Mouse (Mus musculus) frontal cortex, postnatal 25 days (tissue): ENCODE data around the gene Chd2.
A peak's percentile ranks its signal among the peaks of the same experiment; 100 is the strongest.

Source experiments
- DNase-seq, 2 experiments: peaks; one replicate each; pipeline ENCODE4 v3.0.0; 2022; ENCODE audit warnings: low spot score in 2 of 2

Chd2 gene

DNA sequence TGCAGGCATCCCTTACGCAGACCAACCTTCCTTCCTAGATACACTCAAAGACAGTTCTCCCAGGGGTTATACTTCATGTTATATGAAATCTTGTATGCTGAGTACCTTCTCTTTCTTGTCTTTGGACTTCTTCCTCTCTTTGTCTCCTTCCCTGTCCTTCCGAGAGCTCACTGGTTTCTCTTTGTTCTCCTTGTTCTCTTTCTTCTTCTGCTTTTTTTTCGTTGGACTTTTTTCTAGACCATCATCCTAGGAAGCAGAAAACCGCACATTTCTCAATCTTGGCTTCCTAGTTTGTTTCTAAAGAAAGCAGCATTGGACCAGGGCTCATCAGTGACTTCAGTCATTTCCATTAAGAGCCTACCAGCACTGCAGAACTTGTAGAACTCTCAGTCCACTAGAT, 90.0 kb downstream of the Chd2 start:
- no peak for DNase-seq

DNA sequence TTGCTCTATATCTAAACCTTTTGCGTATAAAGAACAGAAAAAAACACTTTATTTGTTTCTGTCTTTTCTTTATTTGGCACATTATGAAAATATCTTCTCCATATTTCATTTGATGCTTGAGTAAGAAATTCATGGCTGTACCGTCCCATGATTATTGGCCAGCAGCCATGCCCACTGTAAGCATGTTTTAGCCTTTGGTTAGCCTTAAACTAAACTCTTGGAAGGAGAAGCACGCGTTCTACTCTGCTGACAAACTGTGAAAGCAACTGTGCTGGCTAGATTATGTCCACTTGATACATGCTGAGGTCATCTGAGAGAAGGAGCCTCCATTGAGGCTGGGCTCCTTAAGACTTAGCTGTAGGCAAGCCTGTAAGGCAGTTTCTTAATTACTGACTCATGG, 99.4 kb downstream of the Chd2 start:
- DNase-seq, result no peak

GRCm38 (mm10) chr7:73441802-73442201, 99.8 kb downstream of the Chd2 start:
- DNase-seq, result no peak

- no peak for DNase-seq
Observed at GRCm38 (mm10) chr7:73435685-73436084, 105.9 kb downstream of the Chd2 start.

- DNase-seq, result no peak
Observed at GRCm38 (mm10) chr7:73434336-73434677, 107.3 kb downstream of the Chd2 start.

DNA sequence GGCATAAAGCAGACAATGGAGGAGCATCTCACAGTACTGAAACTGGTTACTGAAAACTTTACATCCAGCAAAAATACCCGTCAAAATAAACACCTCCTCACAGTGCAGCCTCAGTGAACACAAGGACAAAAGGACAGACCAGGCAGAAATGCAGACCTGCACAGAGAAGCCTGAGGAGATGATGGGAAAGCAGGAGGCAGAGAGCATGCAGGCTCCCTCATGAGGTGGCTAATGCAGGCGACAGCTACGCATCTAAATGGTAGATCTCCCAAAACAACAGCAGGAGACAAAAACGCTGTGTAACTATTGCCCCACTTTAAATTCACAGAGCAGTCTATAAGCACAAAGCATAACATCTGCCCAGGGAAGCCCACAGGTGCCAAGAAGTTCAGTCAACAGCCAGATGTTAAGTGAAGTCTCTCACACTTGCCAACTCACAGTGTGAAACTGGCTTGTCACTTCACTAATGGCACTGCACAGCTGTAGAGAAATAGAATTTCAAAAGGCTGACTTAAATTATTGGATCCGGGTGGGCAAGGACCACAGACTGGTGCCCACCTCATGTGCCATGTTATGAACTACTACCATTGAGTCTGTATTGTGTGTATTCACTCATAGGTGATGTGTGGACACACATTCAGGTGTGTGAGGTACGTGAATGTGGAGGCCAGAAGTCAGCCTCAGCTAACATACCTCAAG, 107.8 kb downstream of the Chd2 start:
- DNase-seq, result no peak

DNA sequence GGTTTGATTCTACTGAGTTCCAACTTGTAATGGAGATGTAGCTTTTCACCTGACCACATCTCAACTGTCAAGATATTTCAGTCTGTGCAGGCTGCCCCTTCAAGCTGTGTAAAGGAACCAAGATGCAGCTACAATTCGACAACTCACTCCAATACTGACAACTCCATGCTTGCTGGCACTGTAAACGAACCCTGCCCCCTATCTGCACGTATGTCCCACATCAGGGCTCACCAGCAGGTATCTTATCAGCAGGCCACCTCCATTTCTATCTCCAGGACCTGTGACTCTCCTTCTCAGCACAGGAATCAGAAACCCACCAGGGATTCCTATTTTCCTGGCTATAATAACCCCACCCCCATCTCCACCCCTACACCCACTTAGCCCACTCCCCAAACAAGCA, 113.1 kb downstream of the Chd2 start:
- no peak for DNase-seq

- DNase-seq, result no peak
Observed at GRCm38 (mm10) chr7:73427794-73428193, 113.8 kb downstream of the Chd2 start.

DNA sequence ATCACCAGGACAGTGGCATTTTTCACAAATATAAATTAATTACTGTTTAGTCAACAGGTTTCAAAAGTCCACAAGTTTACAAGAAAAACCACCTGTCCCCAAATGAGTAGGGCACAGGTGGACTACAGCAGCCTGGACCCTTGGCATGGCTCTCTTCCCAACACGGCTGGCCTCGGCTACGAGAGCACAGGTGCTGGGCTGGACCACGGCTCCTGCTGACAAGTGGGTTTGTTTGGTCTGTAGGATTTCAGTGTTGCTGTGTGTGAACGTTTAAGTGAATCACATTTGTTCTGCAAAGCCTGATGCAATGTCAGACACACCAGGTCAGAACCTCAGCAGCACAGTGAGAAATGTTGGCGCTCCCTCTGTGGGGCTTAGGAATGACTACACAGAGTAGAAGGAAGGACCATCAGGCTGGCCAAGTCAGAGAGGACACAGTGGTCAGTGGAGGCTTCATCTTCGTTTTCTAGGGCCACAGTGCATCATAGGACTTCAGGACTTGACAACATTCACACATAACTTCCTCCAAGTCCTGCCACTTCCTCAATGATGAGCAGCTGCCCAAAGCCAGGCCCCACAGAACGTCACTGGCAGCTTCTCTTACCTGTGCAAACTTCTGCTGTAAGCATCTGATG, 114.8 kb downstream of the Chd2 start:
- DNase-seq, result no peak

- DNase-seq, result no peak
Observed at GRCm38 (mm10) chr7:73426235-73426634, 115.4 kb downstream of the Chd2 start.

GRCm38 (mm10) chr7:73425451-73425850, 116.2 kb downstream of the Chd2 start:
- DNase-seq, result no peak

GRCm38 (mm10) chr7:73424705-73425104, 116.9 kb downstream of the Chd2 start:
- DNase-seq, result no peak

GRCm38 (mm10) chr7:73424243-73424642, 117.4 kb downstream of the Chd2 start:
- DNase-seq, result no peak

- no peak for DNase-seq
Observed at GRCm38 (mm10) chr7:73423236-73423635, 118.4 kb downstream of the Chd2 start.

- DNase-seq, result peak; percentile 74 to 85
Observed at GRCm38 (mm10) chr7:73422223-73423113, 119.2 kb downstream of the Chd2 start.

DNA sequence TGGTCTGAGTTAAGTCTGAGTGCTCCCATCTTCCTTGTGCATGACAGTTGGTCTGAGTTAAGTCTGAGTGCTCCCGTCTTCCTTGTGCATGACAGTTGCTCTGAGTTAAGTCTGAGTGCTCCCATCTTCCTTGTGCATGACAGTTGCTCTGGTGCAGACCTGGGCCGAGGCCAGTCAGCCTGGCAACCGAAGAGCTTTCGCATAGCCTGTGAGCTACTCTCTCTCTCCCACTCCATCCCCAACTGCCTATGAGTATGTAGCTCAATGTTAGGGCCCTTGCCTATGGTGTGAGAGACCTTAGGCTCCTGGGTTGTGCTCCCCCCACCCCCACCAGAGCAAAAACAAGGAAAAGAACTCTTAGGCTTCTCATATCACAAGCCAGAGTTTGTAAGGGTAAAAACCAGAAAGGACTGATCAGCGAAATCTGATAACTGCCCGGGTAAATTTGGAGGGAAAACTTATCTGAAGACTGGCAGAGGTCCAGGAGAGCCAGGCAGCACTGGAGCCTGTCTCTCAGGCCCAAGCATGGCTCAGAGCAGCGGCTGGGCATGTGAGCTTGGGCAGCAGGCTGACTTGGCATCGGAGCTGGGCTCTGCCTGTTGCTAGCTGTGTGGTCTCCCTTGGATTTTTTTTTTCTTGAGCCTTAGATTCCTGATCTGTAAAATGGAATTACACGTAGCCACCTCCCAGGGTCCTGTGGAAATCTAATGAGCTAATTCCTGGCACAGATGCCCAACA, 120.2 kb downstream of the Chd2 start:
- DNase-seq, result no peak

GRCm38 (mm10) chr7:73420827-73421226, 120.8 kb downstream of the Chd2 start:
- DNase-seq, result no peak

DNA sequence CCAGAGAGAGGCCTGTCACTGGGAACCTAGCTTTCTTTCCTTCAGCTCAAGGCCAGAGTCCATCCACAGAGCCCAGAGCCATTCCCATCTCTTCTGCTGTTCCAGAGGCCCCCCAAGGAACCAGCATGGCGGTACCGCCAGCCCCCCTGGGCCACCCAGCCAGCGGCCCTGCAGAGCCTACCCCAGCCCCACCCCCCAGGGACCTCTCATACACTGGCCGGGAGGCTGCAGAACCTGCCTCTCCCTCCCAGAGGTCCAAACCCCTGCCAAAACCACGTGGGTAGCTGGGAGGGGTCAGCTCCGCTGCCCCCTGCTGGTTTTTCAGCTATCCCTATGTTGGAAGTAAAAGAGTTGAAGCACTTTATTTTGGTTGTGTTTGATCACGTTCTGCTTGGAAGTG, 122.3 kb downstream of the Chd2 start:
- DNase-seq, result no peak

GRCm38 (mm10) chr7:73414192-73414591, 127.4 kb downstream of the Chd2 start:
- DNase-seq, result no peak

DNA sequence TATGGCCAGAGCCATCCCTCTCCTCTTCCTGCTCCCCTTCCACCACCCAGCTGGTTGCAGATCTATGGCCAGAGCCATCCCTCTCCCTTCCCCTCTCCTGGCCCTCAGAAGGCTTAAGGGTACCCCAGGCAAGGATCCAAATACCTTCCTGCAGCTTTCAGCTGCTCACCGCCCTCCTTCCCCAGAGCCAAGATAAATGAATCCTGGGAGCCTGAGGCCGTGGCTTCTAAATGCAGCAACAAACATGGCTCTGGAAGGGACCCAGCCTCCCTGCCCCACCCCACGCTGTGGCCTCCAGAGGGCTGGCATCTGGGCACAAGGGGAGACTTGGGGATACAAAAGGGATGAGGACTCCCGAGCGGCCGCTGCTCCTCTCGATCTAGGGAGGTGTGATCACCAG, 129.2 kb downstream of the Chd2 start:
- no peak for DNase-seq

DNA sequence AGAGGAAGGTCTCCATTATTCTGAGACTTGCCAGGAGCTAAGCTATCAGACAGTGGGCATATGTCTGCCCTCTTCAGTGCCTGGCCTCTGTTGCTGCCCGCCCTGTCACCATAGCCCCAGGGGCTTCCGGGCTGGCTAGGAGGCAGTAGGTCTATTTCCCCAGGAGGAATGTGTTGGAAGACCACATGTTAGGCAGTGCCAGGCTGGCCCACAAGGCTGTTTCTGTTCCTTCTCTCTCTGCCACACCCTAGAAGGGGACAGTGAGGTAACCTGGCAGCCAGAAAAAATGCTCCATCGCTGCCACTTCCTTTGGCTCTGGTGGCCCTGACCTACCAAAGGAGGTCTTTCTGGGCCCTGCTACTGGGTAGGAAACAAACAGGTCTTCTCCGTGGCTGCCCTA, 129.6 kb downstream of the Chd2 start:
- DNase-seq, result no peak

DNA sequence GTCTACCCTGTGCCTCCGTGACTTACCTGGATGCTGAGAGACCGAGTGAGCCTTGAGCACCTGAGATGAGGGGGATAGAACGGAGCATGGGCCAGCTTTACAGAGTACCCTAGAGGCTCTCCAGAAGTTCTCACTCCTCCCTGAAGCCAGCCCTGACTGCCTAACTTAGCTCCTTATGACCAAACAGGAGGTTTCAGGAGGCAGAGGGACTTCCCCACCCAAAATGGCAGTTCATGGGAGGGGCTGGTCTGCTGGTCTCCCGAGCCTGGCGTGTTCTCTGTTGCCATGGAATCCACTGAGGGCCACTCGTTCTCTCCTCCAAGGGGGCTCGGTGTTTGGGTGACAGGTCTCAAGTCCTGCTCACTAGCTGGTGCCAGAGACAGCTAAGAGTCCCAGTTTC, 130.1 kb downstream of the Chd2 start:
- no peak for DNase-seq
